Mouse (Mus musculus) megakaryocyte-erythroid progenitor cell, adult 5-6 weeks (primary cell): ENCODE measurements around the gene Mtss1l. TPM values are rescaled to one million over a fixed set of nuclear protein-coding genes. Genes with fewer than 3 reads are reported as not detected.

Experiments
- ATAC-seq: replicated peaks from 2 replicates; pipeline ENCODE4 v1.8.0; 2016; ENCODE audit warnings: mild to moderate bottlenecking, inconsistent platforms; ENCODE audit not compliant: severe bottlenecking, poor library complexity, low FRiP score, low TSS enrichment
- total RNA-seq, 2 experiments: library from RNA; stranded (forward) in 1 of 2; stranded (reverse) in 1 of 2; fragments of 200-1000, 215-1000 nt in 1 of 2; fragments of >200 nt in 1 of 2; fragmentation: Nextera tagmentation in 1 of 2; gene quantifications; 2 replicates each; pipeline ENCODE4 v1.2.3; 2014 to 2017

Mtss1l gene
- 0.54 TPM in 1 of 2 replicates, not detected in the other for total RNA-seq (2014; fragmentation: Nextera tagmentation)
- 0.52 and 0.53 TPM in 2 replicates for total RNA-seq (2017)

- no peak for ATAC-seq
Measured at GRCm38 (mm10) chr8:110720685-110721598, at the start of gene Mtss1l. TSS of gene Mtss1l (plus strand) at chr8:110721476.

DNA sequence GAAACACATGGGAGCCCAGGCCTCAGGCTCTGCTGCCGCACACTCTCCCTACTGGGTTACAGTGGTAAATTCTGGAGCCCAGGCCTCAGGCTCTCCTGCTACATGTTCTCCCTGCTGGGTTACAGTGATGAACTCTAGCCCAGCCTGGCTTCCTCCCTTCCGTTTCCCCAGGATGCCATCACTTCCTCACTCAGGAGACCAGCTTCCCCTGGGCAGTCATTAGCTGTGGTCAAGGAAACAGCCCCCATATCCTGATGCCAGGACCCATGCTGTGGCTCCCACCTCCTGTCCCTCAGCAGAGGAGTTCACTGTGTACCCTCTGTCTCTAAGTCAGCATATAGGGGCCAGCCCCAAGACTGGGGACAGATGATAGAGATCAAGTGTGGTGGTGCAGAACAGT, 49.1 kb upstream of the Mtss1l start:
- no peak for ATAC-seq

DNA sequence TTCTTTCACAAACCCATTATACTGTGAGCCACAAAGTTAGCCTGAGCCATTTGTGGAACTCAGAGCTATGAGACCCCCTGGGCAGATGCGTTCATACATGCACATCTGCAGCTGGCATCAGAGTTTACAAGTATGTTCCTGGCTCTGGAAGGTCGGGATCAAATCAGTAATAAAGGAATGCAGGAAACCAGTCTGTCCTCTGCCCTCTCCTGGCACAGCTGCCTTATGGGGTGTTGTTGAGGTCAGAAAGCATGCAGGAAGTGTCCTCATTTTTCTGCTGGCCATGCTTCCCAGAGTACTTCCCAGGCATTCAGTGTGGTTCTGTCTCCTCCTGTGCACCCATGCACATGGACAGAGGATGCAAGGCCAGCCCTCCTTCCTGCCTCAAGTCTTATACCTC, 48.1 kb upstream of the Mtss1l start:
- ATAC-seq, result no peak

DNA sequence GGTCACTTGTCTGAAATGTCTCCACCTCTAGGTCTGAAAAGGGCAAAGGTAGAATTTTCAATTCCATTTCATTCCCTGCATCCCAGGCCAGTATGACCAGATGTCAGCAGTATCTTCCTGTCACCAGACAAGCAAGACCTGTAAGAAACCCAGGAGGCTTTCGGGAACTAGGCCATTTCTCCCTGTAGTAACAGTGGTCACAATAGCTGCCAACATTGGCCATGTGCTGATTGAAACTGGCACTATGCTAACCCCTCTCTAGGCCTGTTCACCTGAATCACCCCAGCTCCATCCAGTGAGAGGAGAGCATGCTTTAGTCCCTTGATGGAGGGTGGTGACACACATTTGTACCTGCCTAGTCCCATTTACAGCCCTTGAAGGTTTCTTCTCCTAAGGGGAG, 46.7 kb upstream of the Mtss1l start:
- ATAC-seq, result no peak

- no peak for ATAC-seq
Measured at GRCm38 (mm10) chr8:110676702-110677101, 44.6 kb upstream of the Mtss1l start.

- ATAC-seq, result no peak
Measured at GRCm38 (mm10) chr8:110677174-110677660, 44.1 kb upstream of the Mtss1l start.

GRCm38 (mm10) chr8:110678989-110679388, 42.3 kb upstream of the Mtss1l start:
- no peak for ATAC-seq

DNA sequence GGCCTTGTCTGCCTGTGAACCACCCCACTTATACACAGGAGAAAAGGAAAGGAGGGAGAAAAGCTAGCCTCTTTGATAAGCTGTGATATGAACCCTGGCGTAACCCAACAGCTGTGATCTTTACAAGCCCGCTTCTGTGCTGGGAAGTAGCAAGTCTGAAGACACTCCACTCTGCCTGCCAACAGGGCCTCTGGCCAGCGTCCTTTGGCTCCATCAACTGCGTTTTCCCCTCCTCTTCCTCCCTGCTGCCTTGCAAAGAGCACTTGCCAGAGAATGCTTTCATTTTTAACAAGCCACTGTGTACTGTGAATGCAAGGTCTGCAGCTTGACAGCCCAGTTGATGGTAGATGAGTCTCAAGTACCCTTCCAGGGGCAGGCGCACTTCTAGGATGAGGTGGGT, 33.5 kb upstream of the Mtss1l start:
- ATAC-seq, result no peak

DNA sequence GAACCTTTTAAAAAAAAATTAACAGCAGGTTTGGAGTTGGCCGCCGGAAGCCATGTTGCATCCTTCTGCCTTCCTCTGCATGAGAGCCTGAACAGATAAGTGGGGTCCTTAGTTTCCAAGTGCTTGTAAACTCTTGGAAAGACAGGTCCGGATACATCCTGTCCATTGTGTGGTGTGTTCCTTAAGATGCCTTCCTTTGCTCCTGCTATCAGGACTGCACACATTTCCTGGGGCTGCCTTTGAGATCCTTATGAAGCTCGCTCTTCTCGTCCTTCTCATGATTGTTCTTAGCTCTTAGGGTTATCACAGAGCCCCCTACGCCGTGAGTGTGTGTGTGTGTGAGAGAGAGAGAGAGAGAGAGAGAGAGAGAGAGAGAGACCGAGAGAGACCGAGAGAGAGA, 31.3 kb upstream of the Mtss1l start:
- no peak for ATAC-seq

- ATAC-seq, result no peak
Measured at GRCm38 (mm10) chr8:110694226-110694625, 27.1 kb upstream of the Mtss1l start.

- no peak for ATAC-seq
Measured at GRCm38 (mm10) chr8:110694826-110695225, 26.4 kb upstream of the Mtss1l start.

DNA sequence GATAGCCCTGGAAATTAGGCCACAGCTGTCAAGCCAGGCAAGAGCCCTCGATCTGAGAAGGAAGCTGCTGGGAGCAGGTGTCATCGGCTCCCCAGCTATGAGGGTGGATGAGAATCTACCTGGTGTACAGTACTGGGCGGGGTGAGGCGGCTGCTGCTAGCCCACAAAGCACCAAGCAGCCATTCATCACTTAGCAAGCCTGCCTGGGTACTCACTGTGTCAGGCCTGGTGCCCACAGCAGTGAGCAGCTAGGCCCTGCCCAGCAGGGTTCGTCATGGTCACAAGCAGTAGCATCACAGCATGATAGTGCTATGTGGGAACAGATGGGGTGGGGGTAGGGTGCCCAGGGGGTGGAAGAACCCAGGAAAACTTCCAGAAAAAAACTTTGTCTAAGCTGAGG, 25.8 kb upstream of the Mtss1l start:
- no peak for ATAC-seq

GRCm38 (mm10) chr8:110696051-110696450, 25.2 kb upstream of the Mtss1l start:
- ATAC-seq, result no peak

DNA sequence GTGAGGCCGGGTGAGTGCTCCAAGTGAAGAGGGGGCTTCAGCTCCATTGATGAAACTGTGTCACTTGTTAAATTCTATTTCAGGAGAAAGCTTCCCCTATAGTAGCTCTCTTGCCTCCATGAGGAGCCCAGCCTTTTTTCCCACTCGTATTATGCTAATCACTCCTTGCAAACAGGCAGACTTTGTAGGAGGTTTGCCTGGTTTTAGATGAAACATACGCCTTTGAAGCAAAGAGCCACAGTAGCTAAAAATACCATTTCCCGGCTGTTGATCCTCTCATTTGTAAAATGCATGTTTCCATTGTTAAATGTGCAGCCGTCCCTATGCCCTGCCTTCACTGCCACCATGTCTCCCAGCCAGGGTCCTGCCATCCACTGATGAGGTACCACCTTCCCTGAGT, 23.7 kb upstream of the Mtss1l start:
- ATAC-seq, result no peak

GRCm38 (mm10) chr8:110698098-110698497, 23.2 kb upstream of the Mtss1l start:
- no peak for ATAC-seq

- no peak for ATAC-seq
Measured at GRCm38 (mm10) chr8:110699501-110699900, 21.8 kb upstream of the Mtss1l start.

DNA sequence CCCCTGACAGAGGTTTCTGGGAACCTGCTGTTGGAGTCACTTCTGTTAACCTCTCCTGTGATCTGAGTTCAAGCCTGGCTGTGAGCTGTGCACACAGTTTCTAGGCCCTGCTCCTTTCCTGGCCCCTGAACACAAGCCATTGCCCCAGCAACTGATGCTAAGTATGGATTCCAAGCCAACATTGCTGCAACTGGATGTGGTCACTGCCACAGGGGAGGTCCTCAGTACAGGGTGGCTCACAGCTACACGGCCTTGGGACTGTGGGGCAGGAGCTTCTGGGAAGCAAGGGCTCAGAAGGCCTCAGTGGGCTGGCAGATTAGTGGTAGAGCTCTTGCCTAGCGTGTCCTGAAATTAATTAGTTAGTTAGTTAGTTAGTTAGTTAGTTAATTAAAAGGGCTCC, 20.7 kb upstream of the Mtss1l start:
- no peak for ATAC-seq

DNA sequence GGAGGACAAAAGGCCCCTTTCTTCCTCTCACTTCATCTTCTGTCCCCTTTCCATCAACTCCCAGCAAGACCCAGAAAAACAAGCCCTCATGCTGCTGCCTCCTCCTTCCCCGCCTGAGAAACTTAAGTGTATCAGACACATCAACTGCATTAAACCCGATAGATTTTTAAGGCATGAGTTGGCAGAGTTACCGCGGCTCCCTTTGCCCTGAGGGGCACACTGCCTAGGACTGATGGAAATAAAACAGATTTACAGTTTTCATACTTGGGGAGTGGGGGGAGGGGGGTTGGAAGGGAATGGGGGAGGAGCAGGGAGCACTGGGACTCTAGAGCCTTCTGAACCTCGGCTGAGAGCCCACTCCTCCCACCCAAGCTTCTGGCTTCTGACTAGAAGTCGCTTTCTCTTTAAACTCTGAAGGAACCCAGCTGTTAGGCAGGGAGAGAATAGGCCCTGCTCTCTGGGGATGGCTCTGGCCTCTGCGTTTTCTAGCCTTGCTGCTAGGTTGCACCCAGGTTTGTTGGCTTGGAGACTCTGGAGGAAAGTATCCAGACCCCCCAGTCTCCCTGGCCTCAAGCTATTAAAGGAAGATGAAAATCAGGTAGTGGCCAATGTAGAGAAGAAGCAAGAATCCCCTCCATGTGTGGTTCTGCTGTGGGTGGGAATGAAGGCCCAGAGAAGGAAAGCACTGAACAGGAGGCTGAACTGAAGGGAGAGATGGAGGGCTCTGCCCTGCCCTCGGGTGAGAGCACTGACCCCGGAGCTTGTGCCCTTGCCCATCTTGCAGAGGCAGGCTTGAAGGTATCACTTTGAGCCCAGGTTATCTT, 18.4 kb upstream of the Mtss1l start:
- ATAC-seq, result no peak

DNA sequence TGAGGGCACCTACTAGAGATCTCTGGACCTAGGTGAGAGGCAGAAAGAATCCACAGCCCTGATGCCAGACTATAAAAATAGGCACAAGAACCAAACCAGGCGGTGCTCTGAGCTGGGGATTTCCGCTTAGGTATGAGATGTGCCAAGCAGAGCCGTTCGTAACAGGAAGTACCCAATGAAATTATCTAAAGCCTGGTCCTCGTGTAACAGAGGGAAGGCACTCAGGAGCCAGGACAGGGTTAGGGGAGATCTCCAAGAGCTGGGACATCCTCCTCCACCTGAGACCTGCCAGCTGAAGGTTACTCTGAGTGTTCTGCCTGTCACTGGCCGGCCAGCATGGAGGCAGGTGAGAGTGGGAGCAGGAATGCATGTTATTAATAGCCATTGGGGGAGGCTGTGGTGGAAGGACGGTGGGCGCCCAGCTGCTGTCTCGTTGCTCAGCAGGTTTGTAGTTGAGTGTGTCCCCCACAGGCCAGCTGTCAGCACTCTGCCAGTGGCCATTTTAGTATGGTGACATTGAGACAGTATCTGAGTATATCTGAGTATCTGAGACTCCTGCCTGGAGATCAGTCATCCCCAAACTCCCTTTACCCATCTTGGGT, 17.7 kb upstream of the Mtss1l start:
- ATAC-seq, result no peak

GRCm38 (mm10) chr8:110704103-110704502, 17.2 kb upstream of the Mtss1l start:
- ATAC-seq, result no peak
